Mouse (Mus musculus) gastrocnemius, postnatal 25 days (tissue): ENCODE data around the gene Ank3. TPM values are rescaled to one million over a fixed set of nuclear protein-coding genes. Genes with fewer than 3 reads are reported as not detected.
A peak's percentile ranks its signal among the peaks of the same experiment; 100 is the strongest.

Source experiments
- DNase-seq: peaks from one replicate; pipeline ENCODE4 v3.0.0; 2022
- total RNA-seq, 2 experiments: library from RNA; stranded (reverse); gene quantifications; 1 replicate in 1 of 2; 2 replicates in 1 of 2; pipeline ENCODE4 v1.2.3; 2021

Ank3 gene
- total RNA-seq, 2 experiments from 2014 or later: 86.6 to 98.7 TPM

- no peak for DNase-seq
These were observed 78.3 kb downstream of the Ank3 start for GRCm38 (mm10) chr10:69476871-69477270.

DNA sequence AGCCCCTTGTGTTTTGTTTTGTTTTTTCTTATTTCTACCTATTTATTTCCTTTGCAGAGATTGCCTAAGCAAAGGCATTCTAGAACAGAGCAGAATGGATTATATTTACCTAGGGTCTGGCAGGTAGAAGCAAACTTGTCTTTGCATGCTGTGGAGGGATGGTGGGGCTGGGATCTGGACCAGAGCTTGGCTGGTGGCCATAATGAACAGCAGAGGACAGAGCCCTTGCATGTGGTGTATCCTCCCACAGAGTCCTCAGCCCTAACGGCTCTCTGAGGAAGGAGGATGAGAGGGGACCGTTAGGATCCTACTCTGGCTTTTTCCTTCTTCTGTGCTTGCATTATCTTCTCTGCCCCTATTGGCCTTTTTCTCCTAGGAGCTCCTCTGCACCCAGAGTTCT, 79.1 kb downstream of the Ank3 start:
- DNase-seq: no peak

DNA sequence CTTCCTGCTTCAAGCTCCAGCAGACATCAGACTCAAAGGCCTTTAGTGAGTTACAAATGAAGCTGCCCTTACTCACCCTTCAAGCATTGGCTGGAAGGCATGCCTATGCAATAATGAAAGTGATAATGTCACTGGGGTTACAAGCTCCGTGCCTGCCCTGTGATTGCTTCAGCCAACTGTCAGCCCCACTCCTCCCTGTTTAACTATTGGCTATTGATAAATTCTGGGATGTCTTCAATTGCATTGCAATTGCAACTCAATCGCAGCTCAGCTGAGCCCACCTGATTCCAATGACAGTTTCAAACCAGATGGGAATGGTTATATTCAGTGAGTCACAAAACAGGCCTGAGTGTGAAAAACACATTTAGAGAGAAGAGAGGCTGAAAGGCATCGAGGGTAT, 80.3 kb downstream of the Ank3 start:
- DNase-seq: no peak

DNA sequence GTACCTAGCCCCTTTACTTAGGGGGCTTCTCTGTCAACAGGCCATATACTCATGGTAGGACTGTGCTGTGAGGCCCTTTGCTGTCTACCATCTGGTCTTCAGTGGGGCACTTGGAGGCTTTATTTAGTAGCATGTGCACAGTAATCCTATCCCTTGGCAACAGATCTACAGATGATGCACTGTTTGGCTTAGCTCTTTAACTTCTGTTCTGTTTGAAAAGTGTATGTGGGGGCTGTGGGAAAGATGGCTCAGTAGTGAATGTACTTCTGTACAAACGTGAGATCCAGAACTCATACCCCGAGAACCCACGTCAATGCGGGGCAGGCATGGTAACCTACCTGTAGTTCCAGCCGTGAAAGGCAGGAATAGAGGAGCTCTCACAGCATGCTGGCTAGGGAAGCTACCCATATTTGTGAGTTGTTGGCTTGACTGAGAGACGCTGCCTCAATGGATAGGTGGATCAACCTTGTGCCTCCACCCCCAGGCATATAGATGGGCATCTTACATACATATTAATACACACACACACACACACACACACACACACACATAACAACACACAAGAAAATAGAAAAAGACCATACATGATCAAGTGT, 86.7 kb downstream of the Ank3 start:
- DNase-seq: no peak

DNA sequence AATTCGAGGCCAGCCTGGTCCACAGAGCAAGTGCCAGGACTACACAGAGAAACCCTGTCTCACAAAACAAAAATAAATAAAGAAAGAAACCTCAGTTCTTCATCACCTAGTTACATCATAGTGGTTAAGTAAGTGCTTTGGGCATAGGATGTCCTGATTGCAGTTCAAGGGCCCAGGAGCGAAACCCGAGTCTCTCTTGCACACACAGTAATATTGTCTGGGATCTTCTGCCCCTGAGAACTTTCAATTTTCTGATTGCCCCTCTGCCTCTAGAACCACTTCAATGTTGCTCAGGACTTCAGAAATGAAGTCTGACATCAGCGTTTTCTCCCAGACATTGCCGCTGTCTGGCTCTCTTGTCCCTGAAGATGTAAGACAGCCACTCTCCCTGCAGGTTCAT, 91.6 kb downstream of the Ank3 start:
- DNase-seq: no peak

- DNase-seq: no peak
These were observed 93.4 kb downstream of the Ank3 start for GRCm38 (mm10) chr10:69491975-69492374.

GRCm38 (mm10) chr10:69497382-69497781, 98.8 kb downstream of the Ank3 start:
- no peak for DNase-seq

DNA sequence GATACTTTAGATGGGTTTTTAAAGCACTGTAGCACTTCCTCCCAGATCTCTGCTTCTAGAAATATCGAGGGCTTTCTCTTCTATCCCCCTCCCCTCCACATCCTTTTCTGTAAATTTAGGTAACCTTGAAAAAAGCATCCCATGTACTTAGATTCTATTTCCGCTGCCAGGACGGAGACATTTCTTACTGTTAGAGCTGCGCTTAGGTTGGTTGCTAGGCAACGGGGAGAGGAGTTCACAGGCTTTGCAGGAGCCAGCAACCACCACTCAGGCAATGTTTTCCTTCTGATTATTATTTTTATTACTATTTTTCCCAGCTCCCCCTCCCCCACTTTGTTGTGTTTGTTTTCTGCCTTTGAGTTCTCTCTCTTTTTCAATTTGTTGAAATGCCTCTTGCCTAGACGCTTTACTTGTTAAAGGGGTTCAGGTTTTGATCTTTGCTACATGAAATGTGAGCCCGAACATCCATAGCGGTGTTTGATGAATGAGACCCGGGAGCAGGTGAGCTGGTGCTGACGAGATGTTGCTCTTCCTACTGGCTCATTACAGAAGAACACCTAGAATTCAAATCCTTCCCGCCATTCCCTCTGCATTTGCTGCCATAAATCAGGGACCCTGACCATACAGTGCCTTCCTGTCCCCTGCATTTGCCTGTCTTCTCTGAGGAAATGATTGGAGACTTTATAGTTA, 101.7 kb downstream of the Ank3 start:
- no peak for DNase-seq

DNA sequence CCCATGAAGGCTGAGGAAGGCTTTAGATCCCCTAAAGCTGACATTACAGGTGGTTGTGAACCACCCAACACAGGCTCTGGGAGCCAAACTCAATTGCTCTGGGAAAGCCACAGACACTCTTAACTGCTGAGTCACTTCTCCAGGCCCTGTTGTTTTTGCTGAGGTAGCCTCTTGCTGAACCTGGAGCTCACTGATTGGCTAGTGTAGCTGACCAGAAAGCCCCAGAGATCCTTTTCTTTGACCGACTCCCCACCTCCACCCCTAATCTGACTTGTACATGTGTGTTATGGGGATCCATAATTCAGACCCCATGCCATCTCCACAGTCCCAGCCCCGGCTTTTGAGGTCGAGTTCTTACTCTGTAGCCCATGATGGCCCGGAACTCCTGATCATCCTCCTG, 105.2 kb downstream of the Ank3 start:
- DNase-seq: no peak

DNA sequence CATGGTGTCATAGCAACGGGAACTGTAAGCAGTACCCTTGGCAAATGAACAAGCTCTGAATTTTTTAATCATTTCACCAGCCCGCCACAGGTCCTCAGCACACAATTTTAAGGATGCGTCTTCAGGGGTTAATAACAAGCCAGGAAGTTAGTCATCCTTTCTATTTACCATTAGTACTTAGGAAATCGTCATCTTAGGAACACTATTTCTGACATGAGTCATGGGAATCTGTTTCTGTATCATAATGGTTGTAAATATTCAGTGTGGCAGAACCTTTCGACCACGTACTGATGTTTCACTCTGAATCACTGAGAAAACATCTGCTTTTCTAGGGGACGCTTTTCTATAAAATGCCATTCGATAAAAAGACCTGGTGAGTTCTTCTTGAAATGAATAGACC, 109.1 kb downstream of the Ank3 start:
- DNase-seq: no peak

- DNase-seq: no peak
These were observed 111.8 kb downstream of the Ank3 start for GRCm38 (mm10) chr10:69510392-69510791.

GRCm38 (mm10) chr10:69511234-69511633, 112.7 kb downstream of the Ank3 start:
- DNase-seq: no peak

- no peak for DNase-seq
These were observed 123.4 kb downstream of the Ank3 start for GRCm38 (mm10) chr10:69521977-69522376.

- DNase-seq: no peak
These were observed 124.6 kb downstream of the Ank3 start for GRCm38 (mm10) chr10:69523202-69523601.

DNA sequence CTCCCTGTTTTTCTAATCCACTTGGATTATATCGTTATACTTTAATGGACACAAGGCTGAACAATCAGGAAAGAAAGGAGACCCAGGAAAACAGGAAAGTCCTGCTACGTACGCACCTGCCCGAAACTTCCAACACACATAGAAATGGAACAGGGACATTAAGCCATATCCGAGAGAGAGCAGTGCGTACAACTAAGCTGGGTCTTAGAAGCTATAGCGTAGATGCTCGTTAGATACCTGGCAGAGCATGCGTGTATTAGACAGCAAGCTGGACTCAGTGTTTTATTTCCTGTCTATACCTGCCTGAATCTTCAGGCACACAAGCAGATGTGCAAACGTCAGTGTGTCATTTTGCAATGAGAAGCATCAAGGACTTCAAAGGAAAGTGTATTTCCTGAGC, 128.7 kb downstream of the Ank3 start:
- no peak for DNase-seq

GRCm38 (mm10) chr10:69528746-69529145, 130.2 kb downstream of the Ank3 start:
- no peak for DNase-seq

GRCm38 (mm10) chr10:69530326-69530725, 131.8 kb downstream of the Ank3 start:
- no peak for DNase-seq

GRCm38 (mm10) chr10:69531569-69531968, 133.0 kb downstream of the Ank3 start:
- DNase-seq: no peak

- no peak for DNase-seq
These were observed 133.7 kb downstream of the Ank3 start for GRCm38 (mm10) chr10:69532169-69532730.

- DNase-seq: peak; percentile 44
These were observed 135.2 kb downstream of the Ank3 start for GRCm38 (mm10) chr10:69533505-69534388.

GRCm38 (mm10) chr10:69534716-69535115, 136.1 kb downstream of the Ank3 start:
- DNase-seq: no peak

GRCm38 (mm10) chr10:69535123-69535930, 136.8 kb downstream of the Ank3 start:
- DNase-seq: peak; percentile 50
